Mouse (Mus musculus): ENCODE measurements around the gene Itgax. TPM values are rescaled to one million over a fixed set of nuclear protein-coding genes. Genes with fewer than 3 reads are reported as not detected.

Gene Itgax
- total RNA-seq (2021): 1 to 10 TPM in 1 of 2 experiments, under 1 TPM in 1; 0.89 to 2.9 TPM
- long read RNA-seq, experiment 1: 0 reads
- long read RNA-seq, experiment 2, partial matches to known transcripts: 1 of 1 reads
- long read RNA-seq, experiment 2, other reads (novel, unspliced or antisense): 0 of 1 reads

DNA sequence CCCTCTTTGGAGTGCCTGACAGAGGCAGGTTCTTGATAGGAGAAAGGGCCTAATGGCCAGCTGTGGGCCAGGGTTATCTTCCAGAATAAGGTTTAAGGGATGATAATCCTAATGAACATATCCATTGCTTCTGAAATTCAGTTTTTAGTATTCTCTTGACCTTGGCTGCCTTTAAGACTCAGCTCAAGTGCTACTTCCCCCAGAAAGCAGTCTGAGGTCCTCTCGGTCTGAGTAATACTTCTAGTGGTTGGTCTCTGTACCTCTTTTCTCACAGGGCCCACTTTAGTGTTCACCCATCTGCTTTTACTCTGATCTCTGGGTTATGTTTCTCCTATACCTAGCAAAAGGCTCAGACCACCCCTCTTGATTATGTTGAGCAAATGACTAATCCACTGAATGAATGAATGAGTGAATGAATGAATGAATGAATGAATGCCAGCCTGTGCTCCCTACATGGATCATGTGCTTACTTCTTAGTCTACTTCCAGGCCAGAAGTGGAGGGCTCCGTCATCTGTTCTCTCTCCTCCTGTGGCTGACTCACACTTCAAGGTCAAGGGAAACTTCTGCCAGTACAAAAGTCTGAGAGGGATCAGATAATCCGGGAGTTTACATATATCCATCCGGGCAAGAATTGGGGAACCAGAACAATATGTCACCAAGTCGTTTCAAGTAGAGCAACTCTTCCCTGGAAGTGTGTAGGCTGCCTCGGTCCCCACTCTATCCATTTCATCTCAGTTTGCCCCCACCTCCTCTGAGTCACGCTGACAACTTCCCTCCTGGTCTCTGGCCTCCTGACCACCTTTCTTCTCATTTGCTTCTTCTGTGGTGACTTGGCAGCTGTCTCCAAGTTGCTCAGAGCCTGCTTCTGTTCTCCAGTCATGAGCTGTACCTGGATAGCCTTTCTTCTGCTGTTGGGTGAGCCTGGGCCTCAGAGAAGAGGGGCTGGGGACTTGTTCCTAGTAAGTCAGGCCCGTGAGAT is at the start of gene Itgax:
Itgax (plus strand) TSS at position 807 of the 980 bp plus-strand sequence.
- DNase-seq: peak; percentile 23 to 55

DNA sequence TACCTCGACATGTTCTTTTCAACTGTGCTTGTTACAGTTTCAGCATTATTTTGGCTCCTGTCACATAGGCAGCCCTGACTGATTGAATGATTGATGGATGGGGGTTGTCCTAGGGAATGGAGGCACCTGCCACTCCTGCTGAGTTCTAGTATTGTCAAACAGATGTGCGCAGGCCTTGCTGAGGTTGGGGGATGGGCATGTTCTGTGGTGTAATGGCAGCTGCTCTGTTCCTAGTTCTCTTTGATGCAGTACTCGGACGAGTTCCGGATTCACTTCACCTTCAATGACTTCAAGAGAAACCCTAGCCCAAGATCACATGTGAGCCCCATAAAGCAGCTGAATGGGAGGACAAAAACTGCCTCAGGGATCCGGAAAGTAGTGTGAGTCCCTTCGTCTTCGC is 49.3 kb upstream of the Itgax start:
- DNase-seq: no peak

DNA sequence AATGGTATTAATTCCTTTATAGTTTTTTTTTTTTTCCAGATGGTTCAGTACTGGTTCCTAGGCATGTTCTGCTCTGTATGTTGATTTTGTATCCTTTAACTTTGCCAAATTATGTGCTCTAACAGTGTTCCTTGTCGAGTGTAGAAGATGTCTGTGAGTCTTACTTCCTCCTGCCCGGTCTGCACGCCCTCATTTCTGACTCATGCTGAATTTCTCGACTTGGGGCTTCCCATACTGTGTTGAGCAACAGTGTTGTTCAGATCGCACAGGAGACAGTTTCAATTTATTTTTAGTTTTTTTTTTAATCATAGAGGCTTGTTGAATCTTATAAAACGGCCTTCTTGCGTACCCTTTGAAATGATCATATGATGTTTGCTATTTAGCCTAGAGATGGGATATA is 40.2 kb upstream of the Itgax start:
- peak in 1 of 2 experiments; percentile 23 for DNase-seq

DNA sequence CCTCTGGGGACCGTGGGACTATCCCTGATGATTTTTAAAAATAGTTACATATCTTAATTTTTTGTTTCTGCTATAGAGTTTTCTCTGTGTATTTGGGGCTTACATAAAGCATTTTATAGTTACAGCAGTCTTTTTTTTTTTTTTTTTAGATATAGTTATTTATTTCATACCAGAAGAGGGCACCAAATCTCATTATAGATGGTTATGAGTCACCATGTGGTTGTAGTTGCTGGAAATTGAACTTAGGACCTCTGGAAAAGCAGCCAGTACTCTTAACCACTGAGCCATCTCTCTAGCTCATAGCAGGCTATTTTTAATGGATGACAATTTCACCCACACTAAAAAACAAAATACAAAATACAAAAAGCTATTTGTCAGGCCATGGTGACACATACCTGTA is 31.2 kb upstream of the Itgax start:
- DNase-seq: no peak

DNA sequence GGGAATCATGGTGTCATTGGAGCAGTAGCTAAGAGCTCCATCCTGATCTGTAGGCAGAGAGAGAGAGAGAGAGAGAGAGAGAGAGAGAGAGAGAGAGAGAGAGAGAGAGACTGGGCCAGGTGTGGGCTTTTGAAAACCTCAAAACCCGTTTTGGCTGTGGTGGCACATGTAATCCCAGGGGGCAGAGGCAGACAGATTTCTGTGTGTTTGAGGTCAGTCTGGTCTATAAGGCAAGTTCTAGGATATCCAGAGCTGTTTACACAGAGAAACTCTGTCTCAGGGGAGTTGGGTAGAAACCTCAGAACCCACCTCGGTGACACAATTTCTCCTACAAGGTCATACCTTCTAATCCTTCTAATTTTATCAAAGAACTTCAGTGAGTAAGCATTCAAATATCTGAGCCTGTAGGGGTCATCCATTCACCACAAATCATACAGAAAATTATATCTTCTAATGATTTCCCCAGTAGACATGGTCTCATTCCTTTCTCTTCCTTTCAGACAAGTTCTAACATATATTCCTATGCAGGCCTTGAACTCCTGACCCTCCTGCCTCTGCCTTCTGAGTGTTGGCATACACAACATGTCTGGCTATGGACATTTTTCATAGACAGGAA is 28.5 kb upstream of the Itgax start:
- DNase-seq: no peak

DNA sequence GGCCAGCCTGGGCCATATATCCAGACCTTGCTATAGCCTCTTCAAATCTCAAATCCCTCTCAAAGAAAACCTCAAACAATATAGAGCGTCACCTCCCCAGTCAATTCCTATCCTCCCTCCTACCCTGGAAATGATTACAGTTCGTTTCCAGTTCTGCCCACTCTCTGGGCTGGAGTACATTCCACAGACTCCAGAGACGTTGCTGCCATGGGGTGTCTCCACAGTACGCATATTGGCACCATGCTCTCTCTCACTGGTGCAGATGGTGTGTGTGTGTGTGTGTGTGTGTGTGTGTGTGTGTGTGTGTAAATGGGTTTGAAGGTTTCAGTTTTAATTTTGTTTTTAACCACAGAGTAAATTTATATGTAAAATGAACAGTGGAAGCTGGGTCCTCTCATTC is 24.1 kb upstream of the Itgax start:
- no peak for DNase-seq

DNA sequence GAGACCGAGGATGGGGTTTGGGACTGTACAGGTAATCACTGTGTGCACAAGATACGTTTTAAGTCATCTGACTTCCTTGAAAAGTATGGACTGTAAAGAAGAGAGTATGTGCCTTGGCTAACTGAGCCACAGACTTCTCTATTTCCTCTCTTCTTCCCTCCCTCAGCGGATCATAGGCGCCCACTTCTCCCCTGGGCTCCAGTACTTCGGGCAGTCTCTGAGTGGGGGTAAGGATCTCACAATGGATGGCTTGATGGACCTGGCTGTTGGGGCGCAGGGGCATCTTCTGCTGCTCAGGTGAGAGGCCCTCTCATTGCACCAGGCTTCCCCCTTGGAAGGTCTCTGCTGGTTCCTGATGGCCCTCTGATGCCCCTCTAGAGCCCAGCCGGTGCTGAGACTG is 21.9 kb upstream of the Itgax start:
- DNase-seq: no peak

DNA sequence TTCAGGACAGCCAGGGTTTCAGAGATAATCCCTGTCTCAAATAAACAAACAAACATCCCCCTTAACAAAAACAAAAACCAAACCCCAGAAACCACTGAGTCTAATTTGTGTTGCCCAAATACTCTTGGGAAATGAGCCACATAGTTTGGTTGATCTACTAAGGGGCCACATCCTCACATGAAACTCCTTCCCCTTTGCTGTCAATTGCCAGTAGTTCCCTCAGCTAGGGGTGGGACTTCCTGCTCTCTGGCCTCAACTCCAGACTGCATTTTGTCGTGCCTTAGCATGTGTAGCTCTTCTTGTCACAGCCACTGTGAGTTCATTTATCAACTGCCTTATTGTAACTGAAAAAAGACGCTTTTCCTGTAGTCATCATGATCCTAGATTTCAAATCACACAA is 19.0 kb upstream of the Itgax start:
- no peak for DNase-seq

DNA sequence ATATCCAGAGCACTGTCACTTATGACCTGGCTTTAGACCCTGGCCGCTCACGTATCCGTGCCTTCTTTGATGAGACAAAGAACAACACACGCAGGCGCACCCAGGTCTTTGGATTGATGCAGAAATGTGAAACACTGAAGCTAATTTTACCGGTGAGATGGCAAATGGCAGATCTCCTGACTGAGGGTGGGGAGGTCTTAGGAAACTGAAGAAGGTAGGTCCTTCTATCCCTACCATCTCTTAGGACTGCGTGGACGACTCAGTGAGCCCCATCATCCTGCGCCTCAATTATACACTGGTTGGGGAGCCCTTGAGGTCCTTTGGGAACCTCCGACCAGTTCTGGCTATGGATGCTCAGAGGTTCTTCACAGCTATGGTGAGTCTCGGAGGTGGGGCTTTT is 17.2 kb upstream of the Itgax start:
- DNase-seq: no peak

DNA sequence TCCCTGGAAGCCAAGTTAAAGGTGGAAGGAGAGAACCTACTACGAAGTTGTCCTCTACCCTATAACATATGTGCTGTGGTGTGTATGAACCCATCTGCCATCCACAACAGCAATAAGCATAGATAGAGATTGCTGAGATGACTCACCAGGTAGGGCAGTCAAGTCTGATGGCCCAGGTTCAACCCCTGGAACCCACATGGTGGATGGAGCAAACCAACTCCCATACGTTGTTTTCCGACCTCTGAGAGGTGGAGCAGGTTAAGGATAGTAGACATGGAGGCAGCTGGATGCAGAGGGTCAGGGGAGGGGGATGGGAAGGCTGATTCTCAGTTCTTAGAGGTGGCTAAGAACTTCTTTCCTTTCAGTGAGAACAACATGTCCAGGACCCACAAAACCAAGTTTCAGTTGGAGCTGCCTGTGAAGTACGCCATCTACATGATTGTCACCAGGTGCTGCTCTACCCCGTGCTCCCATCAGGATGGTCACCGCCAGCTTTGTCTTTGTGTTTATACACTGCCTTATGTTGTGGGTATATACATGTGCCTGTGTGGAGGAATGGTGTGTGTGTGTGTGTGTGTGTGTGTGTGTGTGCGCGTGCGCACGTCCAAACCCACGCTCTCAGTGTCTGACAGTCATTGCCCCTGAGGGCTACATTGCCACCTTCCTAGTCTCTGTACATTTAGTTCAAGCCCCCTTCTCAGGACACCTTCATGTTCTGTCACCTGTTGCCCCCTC is 14.8 kb upstream of the Itgax start:
- no peak for DNase-seq

DNA sequence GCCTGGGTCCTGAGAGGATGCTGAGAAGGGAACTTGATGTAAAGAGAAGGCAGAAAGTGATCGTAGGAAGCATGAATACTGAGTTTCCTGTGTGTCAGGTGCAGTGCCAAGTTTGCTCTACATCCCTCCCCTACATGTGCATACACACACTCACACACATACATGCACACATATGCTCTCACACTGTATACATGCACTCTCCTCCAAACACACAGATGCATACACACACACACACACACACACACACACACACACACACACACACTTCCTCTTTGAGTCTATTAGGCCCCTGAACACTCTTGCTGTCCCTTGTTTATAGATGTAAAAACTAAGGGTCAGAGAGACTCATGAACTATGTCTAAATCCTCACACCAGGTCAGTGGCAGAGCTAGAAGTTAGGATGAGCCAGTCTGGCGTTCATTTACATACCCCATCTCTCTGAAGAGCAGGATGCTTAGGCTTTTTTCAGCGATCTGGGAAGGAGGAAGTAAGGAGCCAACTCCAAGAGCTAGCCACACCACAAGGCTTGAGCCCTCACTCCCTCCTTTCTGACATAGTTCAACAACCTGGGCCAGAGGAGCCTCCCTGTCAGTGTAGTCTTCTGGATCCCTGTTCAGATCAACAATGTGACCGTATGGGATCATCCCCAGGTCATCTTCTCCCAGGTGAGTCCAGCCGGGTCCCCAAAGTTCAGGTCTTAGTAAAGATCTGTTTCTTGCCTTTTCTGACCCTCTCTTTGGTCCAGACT is 14.0 kb upstream of the Itgax start:
- no peak for DNase-seq

DNA sequence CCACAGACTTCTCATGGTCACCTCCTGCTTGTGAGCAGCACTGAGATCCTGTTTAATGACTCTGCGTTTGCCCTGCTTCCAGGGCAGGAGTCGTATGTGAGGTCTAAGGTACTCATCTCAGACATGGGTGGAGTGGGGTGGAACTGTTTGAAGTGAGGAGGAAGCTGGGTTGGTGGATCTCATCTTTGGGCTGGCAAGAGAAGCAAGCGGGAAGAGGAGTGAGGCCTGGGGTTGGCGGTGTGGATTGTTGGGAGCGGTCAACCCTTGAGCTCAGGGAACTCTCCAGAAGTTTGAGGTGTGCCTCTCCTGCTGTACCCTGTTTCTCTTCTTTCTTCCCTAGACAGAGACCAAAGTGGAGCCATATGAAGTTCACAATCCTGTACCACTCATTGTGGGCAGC is 13.0 kb upstream of the Itgax start:
- no peak for DNase-seq

DNA sequence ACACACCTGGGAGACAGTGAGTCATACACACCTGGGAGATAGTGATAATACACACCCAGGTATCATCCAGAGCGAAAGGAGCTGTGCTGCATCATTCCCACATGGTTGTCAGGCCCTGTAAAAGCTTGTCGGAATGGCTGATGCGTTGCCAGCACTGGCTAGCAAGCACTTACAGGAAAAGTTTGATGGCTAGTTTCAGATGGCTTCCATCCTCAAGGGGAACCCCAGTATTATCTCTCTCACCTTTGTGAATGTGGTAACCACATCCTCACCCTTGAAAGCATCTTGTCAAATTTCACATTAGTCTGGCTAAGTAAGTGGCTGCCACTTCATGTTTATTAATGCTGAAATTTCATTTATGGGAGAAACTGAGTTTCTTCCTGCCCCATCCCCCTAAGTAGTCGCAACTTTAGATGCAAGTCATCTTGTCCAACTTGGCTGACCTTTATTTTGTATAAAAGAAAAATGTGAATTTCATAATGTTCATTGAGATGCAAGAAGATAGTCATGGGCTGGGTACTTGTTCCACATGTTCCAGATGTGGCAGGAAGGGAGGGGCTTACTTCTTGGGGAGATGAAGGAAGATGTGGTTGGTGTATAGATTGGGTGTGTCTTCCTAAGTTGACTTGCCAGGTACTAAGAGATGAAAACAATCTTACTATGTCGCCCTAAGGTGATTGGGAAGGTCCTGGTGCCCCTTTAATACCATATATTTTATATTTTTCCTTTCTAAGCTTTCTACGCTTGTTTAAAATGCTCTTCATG is 9.4 kb upstream of the Itgax start:
- no peak for DNase-seq

DNA sequence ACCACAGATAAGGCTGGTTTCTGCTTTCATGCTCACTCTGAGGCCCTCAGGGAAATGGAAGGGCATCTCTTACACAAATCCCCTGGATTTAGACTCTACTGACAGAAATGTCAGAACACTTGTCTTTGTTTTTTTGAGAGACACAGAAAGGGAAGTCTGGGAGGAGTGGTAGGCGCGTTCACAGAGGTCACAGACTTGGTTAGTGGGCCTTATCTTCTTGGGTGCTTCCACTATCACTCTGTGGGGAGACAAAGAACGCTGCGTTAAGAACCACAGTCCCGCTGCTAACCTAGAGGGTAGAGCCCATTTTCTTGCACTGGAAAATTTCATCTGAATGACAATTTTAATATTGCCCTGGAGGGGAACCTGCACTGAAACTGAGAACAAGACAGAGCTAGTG is 2.8 kb downstream of the Itgax start:
- DNase-seq: no peak

DNA sequence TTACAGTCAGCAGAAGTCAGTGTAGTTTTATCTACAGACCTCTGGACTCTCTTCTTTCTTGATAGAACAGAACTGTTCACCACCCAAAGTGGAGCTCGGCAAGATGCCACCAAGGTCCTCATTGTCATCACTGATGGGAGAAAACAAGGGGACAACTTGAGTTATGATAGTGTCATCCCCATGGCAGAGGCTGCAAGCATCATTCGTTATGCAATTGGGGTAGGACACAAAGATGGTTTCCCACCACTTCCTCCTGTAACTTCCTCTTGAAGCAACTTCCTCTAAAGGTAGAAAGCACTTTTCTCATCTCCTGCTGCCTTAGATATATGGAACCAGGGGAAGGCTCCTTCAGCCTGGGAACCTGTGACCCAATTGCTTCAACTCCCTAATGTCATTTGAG is 4.2 kb downstream of the Itgax start:
- DNase-seq: no peak

DNA sequence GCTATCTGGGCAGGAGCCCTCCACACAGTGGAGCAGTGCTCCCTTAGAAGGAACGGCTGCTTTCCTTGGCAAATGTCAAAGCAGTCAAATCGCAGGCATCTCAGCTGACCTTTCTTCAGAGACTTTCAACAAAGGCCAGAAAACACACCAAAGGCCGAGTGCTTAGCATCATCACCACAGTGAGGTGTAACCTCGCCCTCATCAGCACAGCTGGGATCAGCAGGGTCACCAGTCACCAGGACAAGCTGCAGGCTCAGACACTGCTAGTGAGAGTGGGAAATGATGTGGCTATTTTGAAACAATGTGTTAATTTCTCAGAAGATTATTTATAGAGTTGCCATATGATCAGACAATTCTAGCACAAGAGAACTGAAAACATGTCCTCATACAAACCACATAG is 7.6 kb downstream of the Itgax start:
- no peak for DNase-seq

DNA sequence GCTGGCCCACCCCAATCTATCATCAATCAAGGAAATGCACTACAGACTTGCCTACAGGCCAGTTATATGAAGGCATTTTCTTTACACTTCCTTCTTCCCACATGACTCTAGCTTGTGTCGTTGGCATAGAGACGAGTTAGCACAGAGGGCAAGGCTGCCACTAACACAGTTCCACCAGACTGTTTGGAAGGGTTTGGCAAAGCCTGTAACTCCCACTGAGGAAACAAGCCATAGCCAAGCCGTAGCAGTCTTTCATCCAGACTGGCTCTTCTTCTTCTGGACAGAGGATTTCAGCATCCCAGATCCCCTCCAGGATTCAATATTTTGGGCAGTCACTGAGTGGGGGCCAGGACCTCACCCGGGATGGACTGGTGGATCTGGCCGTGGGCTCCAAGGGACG is 10.3 kb downstream of the Itgax start:
- no peak for DNase-seq

DNA sequence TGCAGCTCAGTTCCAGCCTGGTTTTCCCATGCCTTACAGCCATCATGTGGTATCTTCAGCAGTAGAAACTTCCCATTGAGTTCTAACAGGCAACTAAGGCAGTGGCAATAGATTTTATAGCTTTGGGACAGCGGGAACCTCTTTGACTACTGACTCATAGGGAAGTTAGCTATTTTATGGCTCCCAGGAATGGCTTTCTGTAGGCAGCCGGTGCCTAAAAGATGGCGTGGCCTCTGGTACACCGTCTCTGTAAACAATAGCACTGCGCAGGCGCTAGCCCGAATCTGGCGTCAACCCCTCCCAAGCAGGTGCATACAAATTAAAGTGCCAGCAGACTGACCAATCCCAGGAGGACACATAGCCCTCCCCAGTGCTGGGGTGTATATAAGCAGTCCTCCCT is 21.6 kb downstream of the Itgax start:
- no peak for DNase-seq

DNA sequence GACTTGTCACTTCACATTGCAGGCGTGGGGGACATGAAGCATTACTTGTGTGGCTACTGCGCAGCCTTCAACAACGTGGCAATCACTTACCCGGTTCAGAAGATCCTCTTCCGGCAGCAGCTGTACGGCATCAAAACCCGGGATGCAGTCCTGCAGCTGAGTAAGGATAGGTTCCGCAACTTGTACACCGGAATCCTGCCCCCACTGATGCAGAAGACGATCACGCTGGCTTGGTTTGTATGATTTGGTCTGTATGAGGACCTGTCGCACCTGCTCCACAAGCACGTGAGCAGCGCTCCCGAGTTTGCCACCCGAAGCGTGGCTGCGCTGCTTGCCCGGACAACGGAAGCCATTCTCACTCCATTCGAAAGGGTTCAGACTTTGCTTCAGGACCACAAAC is 24.7 kb downstream of the Itgax start, which contains the start of gene Itgad:
Itgad (plus strand) TSS at position 301 of the 400 bp plus-strand sequence.
- DNase-seq: no peak

DNA sequence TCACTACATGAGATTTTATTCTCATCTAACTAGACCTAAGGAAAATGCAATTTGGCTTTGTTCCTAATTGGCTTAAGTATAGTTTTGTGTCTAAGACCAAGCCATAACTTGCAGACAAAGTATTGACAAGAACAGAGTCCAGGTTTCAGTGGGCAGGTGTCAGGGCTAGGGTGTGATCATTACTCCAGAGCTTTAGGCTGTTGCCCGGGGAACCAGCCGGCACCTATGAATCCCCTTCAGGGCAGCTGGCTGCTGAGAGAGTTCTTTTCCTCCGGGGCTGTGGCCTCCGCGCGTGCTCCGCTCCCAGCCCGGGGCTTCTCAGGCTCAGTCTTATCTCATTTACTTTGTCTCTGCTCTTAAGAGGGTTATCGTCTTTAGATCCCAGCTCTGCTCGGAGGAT is 25.6 kb downstream of the Itgax start:
- peak; percentile 17 to 44 for DNase-seq
